Mouse (Mus musculus) myocyte (in vitro differentiated cells): ENCODE results near the gene Six3.

Experiments used
- CEBPB ChIP-seq: IDR thresholded peaks from 2 replicates; pipeline ENCODE4 v1.6.1; 2011; ENCODE audit warnings: mild to moderate bottlenecking, moderate library complexity; ENCODE audit not compliant: poor library complexity, insufficient read depth, severe bottlenecking
- E2F4 ChIP-seq: IDR thresholded peaks from one replicate; pipeline ENCODE4 v1.6.1; 2011; ENCODE audit warnings: mild to moderate bottlenecking, control low read depth, moderate library complexity; ENCODE audit not compliant: insufficient read depth
- MAX ChIP-seq: IDR thresholded peaks from one replicate; pipeline ENCODE4 v1.6.1; 2011; ENCODE audit warnings: low read depth, mild to moderate bottlenecking, control low read depth
- MYOD1 ChIP-seq, 3 experiments: IDR thresholded peaks; one replicate each; pipeline ENCODE4 v1.6.1; 2011; ENCODE audit warnings: control low read depth in 2 of 3, low read depth in 2 of 3, mild to moderate bottlenecking in 2 of 3, moderate library complexity in 1 of 3; ENCODE audit not compliant: insufficient read length in 2 of 3, control insufficient read depth in 1 of 3
- POLR2A ChIP-seq: IDR thresholded peaks from one replicate; pipeline ENCODE4 v1.6.1; 2011; ENCODE audit warnings: low read depth, mild to moderate bottlenecking, control low read depth, moderate library complexity; ENCODE audit not compliant: insufficient read length
- POLR2AphosphoS2 ChIP-seq: IDR thresholded peaks from one replicate; pipeline ENCODE4 v1.6.1; 2011; ENCODE audit warnings: low read depth, control low read depth; ENCODE audit not compliant: insufficient read length
- REST ChIP-seq: IDR thresholded peaks from one replicate; pipeline ENCODE4 v1.6.1; 2011; ENCODE audit warnings: mild to moderate bottlenecking, control low read depth, moderate library complexity; ENCODE audit not compliant: insufficient read depth, insufficient read length
- TCF12 ChIP-seq: IDR thresholded peaks from one replicate; pipeline ENCODE4 v1.6.1; 2011; ENCODE audit warnings: mild to moderate bottlenecking, control low read depth; ENCODE audit not compliant: poor library complexity, insufficient read depth, severe bottlenecking
- USF1 ChIP-seq: IDR thresholded peaks from one replicate; pipeline ENCODE4 v1.6.1; 2011; ENCODE audit warnings: low read depth, mild to moderate bottlenecking, control low read depth, moderate library complexity

DNA sequence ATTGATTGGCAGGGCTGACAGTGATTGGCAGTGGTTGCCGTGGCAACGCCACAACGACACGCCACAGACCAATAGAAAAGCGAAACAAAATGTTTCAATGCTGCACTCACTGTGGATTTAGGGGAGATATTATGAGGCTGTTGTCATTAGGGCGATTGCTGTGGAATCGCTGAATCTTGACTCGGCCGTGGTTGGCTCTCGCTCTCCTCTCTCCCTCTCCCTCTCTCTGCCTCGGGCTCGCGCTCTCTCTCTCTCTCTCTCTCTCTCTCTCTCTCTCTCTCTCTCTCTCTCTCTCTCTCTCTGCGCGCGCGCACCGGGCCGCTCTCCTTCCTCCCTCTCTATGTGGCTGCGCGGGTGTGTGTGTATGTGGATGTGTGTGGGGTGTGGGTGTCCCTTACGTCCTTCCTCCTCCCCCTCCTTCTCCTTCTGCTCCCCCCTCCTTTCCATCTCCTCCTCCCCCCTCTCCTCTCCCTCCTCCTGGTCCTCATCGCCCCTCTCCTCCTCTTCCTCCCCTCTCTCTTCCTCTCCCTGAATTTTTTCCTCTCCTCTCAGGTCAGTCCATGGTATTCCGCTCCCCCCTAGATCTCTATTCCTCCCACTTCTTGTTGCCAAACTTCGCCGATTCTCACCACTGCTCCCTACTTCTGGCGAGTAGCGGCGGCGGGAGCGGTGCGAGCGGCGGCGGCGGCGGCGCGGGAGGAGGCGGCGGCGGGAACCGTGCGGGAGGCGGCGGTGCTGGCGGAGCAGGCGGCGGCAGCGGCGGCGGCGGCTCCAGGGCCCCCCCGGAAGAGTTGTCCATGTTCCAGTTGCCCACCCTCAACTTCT is 7.5 kb downstream of the Six3 start:
- TF ChIP-seq POLR2A (no peak), CEBPB (no peak), MAX (no peak), TCF12 (no peak), MYOD1 (IDR thresholded peaks at IDR 0.05; ENCODE audit: control insufficient read depth in 1 of 3, insufficient read length in 2 of 3, low read depth in 2 of 3) (no peak), USF1 (no peak), POLR2AphosphoS2 (no peak), E2F4 (no peak), REST (no peak)
